In the genomic region with DNA sequence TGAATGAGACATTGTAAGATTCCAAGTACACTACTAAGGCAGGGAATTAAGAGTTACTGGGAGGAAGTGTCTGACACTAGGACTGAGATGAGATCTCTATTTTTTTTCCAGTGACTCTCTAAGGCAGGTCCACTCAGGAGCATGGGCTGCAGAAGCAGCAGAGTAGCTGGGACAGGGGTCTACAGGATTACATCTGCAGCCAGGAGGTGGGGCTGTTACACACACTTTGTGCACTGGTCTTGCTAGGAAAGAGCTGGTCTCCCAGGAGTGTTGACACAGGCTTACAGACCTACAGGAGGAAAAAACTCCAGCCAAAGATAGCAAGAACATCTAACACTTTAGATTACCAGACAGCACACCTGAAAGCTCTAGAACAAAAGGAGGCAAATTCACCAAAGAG, we compare ENCODE assay signal across 9 mouse cellular contexts.
DNase-seq lines count a peak whose midpoint lies in the region; ATAC-seq and TF ChIP-seq lines count a peak whose summit lies in the region.
"Had no signal": no experiment of that assay in that cellular context is flagged by ENCODE, and none has a peak within 500 bp of the region (broad histone marks: within the 10 kb centered on the region; RNA-seq: fewer than 3 reads in every experiment).

No protein-coding gene starts in this region.

- H3K4me1 ChIP-seq in forebrain, embryonic 11.5 days (replicated peaks; ENCODE audit: control insufficient read depth, insufficient read depth, low read length): no peaks in the 10 kb centered on the region
- no peaks in the 10 kb centered on the region for H3K4me1 ChIP-seq in forebrain, embryonic 16.5 days (replicated peaks; ENCODE audit: control insufficient read depth, insufficient read depth, low read length)
- H3K4me1 ChIP-seq in lung, embryonic 14.5 days (ENCODE audit: insufficient read depth): no peaks in the 10 kb centered on the region
- H3K4me1 ChIP-seq in MEL (ENCODE audit: control insufficient read depth in 1 of 2, insufficient read depth in 2 of 2, low read length in 2 of 2): no peaks in the 10 kb centered on the region
- H3K4me1 ChIP-seq: hindbrain, embryonic 15.5 days had no signal

- no peak overlapping the region for H3K27ac ChIP-seq in forebrain, embryonic 11.5 days (ENCODE audit: low read depth, low read length)
- no peak overlapping the region for H3K27ac ChIP-seq in forebrain, embryonic 16.5 days (ENCODE audit: low read length)
- no peak overlapping the region for H3K27ac ChIP-seq in lung, embryonic 14.5 days (ENCODE audit: low read depth)
- no peak overlapping the region for H3K27ac ChIP-seq in MEL (ENCODE audit: control insufficient read depth, low read depth, low read length)
- H3K27ac ChIP-seq: hindbrain, embryonic 15.5 days had no signal

- no peak overlapping the region for H3K4me2 ChIP-seq in forebrain, embryonic 11.5 days (ENCODE audit: low read depth, low read length, severe bottlenecking)
- H3K4me2 ChIP-seq in forebrain, embryonic 16.5 days (ENCODE audit: low read length): no peak overlapping the region
- no peak overlapping the region for H3K4me2 ChIP-seq in lung, embryonic 14.5 days
- H3K4me2 ChIP-seq: hindbrain, embryonic 15.5 days had no signal

- H3K27me3 ChIP-seq in forebrain, embryonic 11.5 days (ENCODE audit: control insufficient read depth, insufficient read depth, low read length): no peaks in the 10 kb centered on the region
- no peaks in the 10 kb centered on the region for H3K27me3 ChIP-seq in forebrain, embryonic 16.5 days (replicated peaks; ENCODE audit: control insufficient read depth, insufficient read depth, low read length)
- H3K27me3 ChIP-seq in lung, embryonic 14.5 days (ENCODE audit: insufficient read depth, low read length): no peaks in the 10 kb centered on the region
- no peaks in the 10 kb centered on the region for H3K27me3 ChIP-seq in MEL (ENCODE audit: control insufficient read depth in 1 of 2, insufficient read depth in 2 of 2, low read length in 2 of 2)
- H3K27me3 ChIP-seq: hindbrain, embryonic 15.5 days had no signal

- peak; percentile 52 for DNase-seq in forebrain, embryonic 11.5 days (ENCODE audit: low spot score)
- DNase-seq in lung, embryonic 14.5 days: peak; percentile 8
- no peak for DNase-seq in lung, postnatal 25 days (ENCODE audit: low spot score)
- DNase-seq in MEL (ENCODE audit: low read depth, low spot score): peak; percentile 62
- DNase-seq in embryo, embryonic 11.5 days (ENCODE audit: low read depth, low spot score): peak; percentile 1
- no peak for DNase-seq in urinary bladder, adult 2 months (ENCODE audit: low spot score)
- no peak for DNase-seq in heart, postnatal 36 days

- intact Hi-C loops in heart, postnatal 36 days (cut with DNase I): no loop called here

- H3K9ac ChIP-seq in forebrain, embryonic 11.5 days (ENCODE audit: low read length): no peak overlapping the region
- no peak overlapping the region for H3K9ac ChIP-seq in forebrain, embryonic 16.5 days (replicated peaks; ENCODE audit: low read depth, low read length)
- H3K9ac ChIP-seq in lung, embryonic 14.5 days: no peak overlapping the region
- H3K9ac ChIP-seq in MEL (ENCODE audit: control insufficient read depth, low read depth, low read length, poor library complexity, severe bottlenecking): no peak overlapping the region
- H3K9ac ChIP-seq: hindbrain, embryonic 15.5 days had no signal

- no peak for TF ChIP-seq EP300 in MEL (IDR thresholded peaks at IDR 0.05; ENCODE audit: low read depth in 1 of 2, low read length in 2 of 2)

- H3K4me3 ChIP-seq in forebrain, embryonic 11.5 days (ENCODE audit: low read depth, low read length): no peak overlapping the region
- H3K4me3 ChIP-seq in forebrain, embryonic 16.5 days (replicated peaks; ENCODE audit: low read length): no peak overlapping the region
- no peak overlapping the region for H3K4me3 ChIP-seq in lung, embryonic 14.5 days (ENCODE audit: low read depth, low read length)
- no peak overlapping the region for H3K4me3 ChIP-seq in MEL (ENCODE audit: control insufficient read depth in 1 of 2, insufficient read depth in 1 of 2, low read depth in 2 of 2, low read length in 2 of 2)
- H3K4me3 ChIP-seq: hindbrain, embryonic 15.5 days had no signal

- no peaks in the 10 kb centered on the region for H3K79me2 ChIP-seq in MEL (ENCODE audit: control insufficient read depth, insufficient read depth, low read length, poor library complexity)

- no peak for TF ChIP-seq POLR2A in MEL (IDR thresholded peaks at IDR 0.05; ENCODE audit: control insufficient read depth in 1 of 2, insufficient read depth in 1 of 2, low read depth in 1 of 2, low read length in 2 of 2, poor library complexity in 1 of 2)

- TF ChIP-seq RAD21 in MEL (IDR thresholded peaks at IDR 0.05; ENCODE audit: low read depth, low read length): peak; percentile 81

- no peaks in the 10 kb centered on the region for H3K9me3 ChIP-seq in forebrain, embryonic 11.5 days (ENCODE audit: control insufficient read depth, low read length)
- H3K9me3 ChIP-seq in forebrain, embryonic 16.5 days (ENCODE audit: control insufficient read depth, low read length): no peaks in the 10 kb centered on the region
- H3K9me3 ChIP-seq in lung, embryonic 14.5 days (ENCODE audit: low read depth, low read length): no peaks in the 10 kb centered on the region
- no peaks in the 10 kb centered on the region for H3K9me3 ChIP-seq in MEL (replicated peaks; ENCODE audit: insufficient read depth, low read length)
- H3K9me3 ChIP-seq: hindbrain, embryonic 15.5 days had no signal

- TF ChIP-seq CTCF in lung, embryonic 14.5 days (IDR thresholded peaks at IDR 0.05; ENCODE audit: low read depth): no peak
- TF ChIP-seq CTCF in MEL (IDR thresholded peaks at IDR 0.05 in 2 of 3, conservative IDR thresholded peaks at IDR 0.05 in 1 of 3; ENCODE audit: control insufficient read depth in 1 of 3, insufficient read depth in 1 of 3, low read depth in 2 of 3, low read length in 3 of 3, poor library complexity in 1 of 3, severe bottlenecking in 1 of 3): peak; percentile 9 to 70 (median 63); a peak in 4 of 6 replicates

- 0 out of 2 replicates have a peak, but pooled peaks have one; percentile 39 for ATAC-seq in forebrain, embryonic 11.5 days (replicated peaks; ENCODE audit: low FRiP score)
- ATAC-seq in forebrain, embryonic 16.5 days: no peak
- no peak for ATAC-seq in lung, embryonic 14.5 days (ENCODE audit: insufficient read depth)

- H3K36me3 ChIP-seq in forebrain, embryonic 11.5 days (ENCODE audit: control insufficient read depth, insufficient read depth, low read length): no peaks in the 10 kb centered on the region
- no peaks in the 10 kb centered on the region for H3K36me3 ChIP-seq in forebrain, embryonic 16.5 days (ENCODE audit: control insufficient read depth, insufficient read depth)
- H3K36me3 ChIP-seq in lung, embryonic 14.5 days (ENCODE audit: insufficient read depth): no peaks in the 10 kb centered on the region
- no peaks in the 10 kb centered on the region for H3K36me3 ChIP-seq in MEL (ENCODE audit: control insufficient read depth in 1 of 2, insufficient read depth in 2 of 2, low read length in 2 of 2)
- H3K36me3 ChIP-seq: hindbrain, embryonic 15.5 days had no signal

TF ChIP-seq in MEL, 35 proteins besides CTCF, POLR2A, EP300 and RAD21:
- TF ChIP-seq MAX (IDR thresholded peaks at IDR 0.05; ENCODE audit: low read length) (no peak), GATA1 (IDR thresholded peaks at IDR 0.05; ENCODE audit: low read depth, low read length) (no peak), SMC3 (IDR thresholded peaks at IDR 0.05; ENCODE audit: low read depth, low read length) (peak; percentile 77), ZC3H11A (IDR thresholded peaks at IDR 0.05; ENCODE audit: low read depth, low read length) (peak; percentile 82)

Comparison
In these comparisons a context has a peak if more than half of its experiments do, and no peak if none do; other contexts are left out.
1. DNase-seq: peak in forebrain, embryonic 11.5 days (single experiment), lung, embryonic 14.5 days (single experiment), MEL (single experiment) and embryo, embryonic 11.5 days (single experiment); none in lung, postnatal 25 days (single experiment), urinary bladder, adult 2 months (single experiment) and heart, postnatal 36 days (0 of 2).